Mouse (Mus musculus): ENCODE results near the gene Atf5. TPM values are rescaled to one million over a fixed set of nuclear protein-coding genes. Genes with fewer than 3 reads are reported as not detected.
A peak's percentile ranks its signal among the peaks of the same experiment; 100 is the strongest.

The Atf5 gene
- total and polyA plus RNA-seq, 3 experiments: 13.4 to 82.3 (median 71.1) TPM

GRCm38 (mm10) chr7:44813985-44814384, 2.5 kb downstream of the Atf5 start:
- Histone ChIP-seq H3K9me3 (replicated peaks; ENCODE audit: low read length) (no peaks in the 10 kb centered on the region), H3K4me1 (ENCODE audit: control insufficient read depth in 1 of 2, insufficient read depth in 2 of 2) (peaks cover 19 to 20% of the 10 kb centered on the region in 2 experiments), H3K27ac (ENCODE audit: insufficient read depth, low read depth) (no peak overlapping the region), H3K27me3 (replicated peaks) (no peaks in the 10 kb centered on the region), H3K4me2 (ENCODE audit: insufficient read depth, low read depth, poor library complexity, severe bottlenecking) (peak overlapping the region; percentile 58), H3K79me2 (replicated peaks; ENCODE audit: control insufficient read depth, extremely low read depth, insufficient read depth, poor library complexity, severe bottlenecking) (peaks cover 41% of the 10 kb centered on the region), H3K36me3 (replicated peaks in 1 of 2; ENCODE audit: control insufficient read depth in 1 of 2, insufficient read depth in 1 of 2, low read length in 1 of 2) (peaks cover 48 to 63% of the 10 kb centered on the region in 2 experiments), H3K4me3 (replicated peaks in 1 of 3; ENCODE audit: low read depth in 2 of 3, low read length in 2 of 3, poor library complexity in 1 of 3) (peak overlapping the region in 1 of 3 experiments; percentile 86), H3K9ac (ENCODE audit: insufficient read depth, low read depth) (no peak overlapping the region)
- dilution Hi-C loops (cut with MboI; ENCODE audit: extremely low pct_ligation_motif_present, extremely low pct_unique_long_range_greater_than_20kb, low sequenced_read_pairs): no loop called here
- TF ChIP-seq ETS1 (conservative IDR thresholded peaks at IDR 0.05; ENCODE audit: low read depth, low read length): no peak
- TF ChIP-seq USF1 (IDR thresholded peaks at IDR 0.05; ENCODE audit: low read depth, low read length): no peak
- TF ChIP-seq ZC3H11A (IDR thresholded peaks at IDR 0.05; ENCODE audit: low read depth, low read length): no peak
- TF ChIP-seq ZKSCAN1 (IDR thresholded peaks at IDR 0.05; ENCODE audit: borderline replicate concordance, low read depth, low read length): no peak
- TF ChIP-seq MXI1 (IDR thresholded peaks at IDR 0.05; ENCODE audit: low read depth, low read length): no peak
- no peak for TF ChIP-seq BHLHE40 (IDR thresholded peaks at IDR 0.05; ENCODE audit: low read depth, low read length)
- TF ChIP-seq JUN (IDR thresholded peaks at IDR 0.05; ENCODE audit: insufficient read depth, low read depth, low read length): no peak
- no peak for TF ChIP-seq JUND (conservative IDR thresholded peaks at IDR 0.05; ENCODE audit: low read depth, low read length)
- TF ChIP-seq ELF1 (IDR thresholded peaks at IDR 0.05; ENCODE audit: low read depth, low read length): no peak
- TF ChIP-seq KAT2A (IDR thresholded peaks at IDR 0.05; ENCODE audit: insufficient replicate concordance, low read length): no peak
- TF ChIP-seq NRF1 (IDR thresholded peaks at IDR 0.05; ENCODE audit: low read depth, low read length): no peak
- TF ChIP-seq CTCF (conservative IDR thresholded peaks at IDR 0.05 in 1 of 2, IDR thresholded peaks at IDR 0.05 in 1 of 2; ENCODE audit: low read depth in 2 of 2, low read length in 2 of 2): no peak
- in situ Hi-C loops (cut with MboI; ENCODE audit: low pct_ligation_motif_present, low pct_unique_long_range_greater_than_20kb, low sequenced_read_pairs): no loop called here
- no peak for DNase-seq (ENCODE audit: extremely low read depth)

- no peak for TF ChIP-seq MEF2A (IDR thresholded peaks at IDR 0.05; ENCODE audit: borderline replicate concordance, low read depth, low read length)
- TF ChIP-seq MAZ (IDR thresholded peaks at IDR 0.05; ENCODE audit: low read depth, low read length): no peak
- H3K4me1 ChIP-seq (ENCODE audit: control insufficient read depth in 1 of 2, insufficient read depth in 2 of 2): peaks cover 19 to 20% of the 10 kb centered on the region in 2 experiments
- H3K9ac ChIP-seq (ENCODE audit: insufficient read depth, low read depth): no peak overlapping the region
- no peak for DNase-seq (ENCODE audit: extremely low read depth)
- peaks cover 29% of the 10 kb centered on the region for H3K79me2 ChIP-seq (replicated peaks; ENCODE audit: control insufficient read depth, extremely low read depth, insufficient read depth, poor library complexity, severe bottlenecking)
- in situ Hi-C loops (cut with MboI; ENCODE audit: low pct_ligation_motif_present, low pct_unique_long_range_greater_than_20kb, low sequenced_read_pairs): no loop called here
- H3K27ac ChIP-seq (ENCODE audit: insufficient read depth, low read depth): 0 out of 2 replicates have a peak overlapping the region, but pooled peaks have one; percentile 3
- dilution Hi-C loops (cut with MboI; ENCODE audit: extremely low pct_ligation_motif_present, extremely low pct_unique_long_range_greater_than_20kb, low sequenced_read_pairs): no loop called here
- H3K36me3 ChIP-seq (replicated peaks in 1 of 2; ENCODE audit: control insufficient read depth in 1 of 2, insufficient read depth in 1 of 2, low read length in 1 of 2): peaks cover 48 to 57% of the 10 kb centered on the region in 2 experiments
- H3K4me2 ChIP-seq (ENCODE audit: insufficient read depth, low read depth, poor library complexity, severe bottlenecking): no peak overlapping the region
- H3K9me3 ChIP-seq (replicated peaks; ENCODE audit: low read length): no peaks in the 10 kb centered on the region
- H3K27me3 ChIP-seq (replicated peaks): no peaks in the 10 kb centered on the region
- no peak overlapping the region for H3K4me3 ChIP-seq (replicated peaks in 1 of 3; ENCODE audit: low read depth in 2 of 3, low read length in 2 of 3, poor library complexity in 1 of 3)
Measured at GRCm38 (mm10) chr7:44812651-44813325, 3.7 kb downstream of the Atf5 start.

All from CH12.LX (cell line).